Mouse (Mus musculus): ENCODE measurements around the gene Wnt3. TPM values are rescaled to one million over a fixed set of nuclear protein-coding genes. Genes with fewer than 3 reads are reported as not detected.
"Not testable (repeated sequence)": the region's sequence is repeated elsewhere in the genome, so short reads cannot be mapped to it uniquely, and the experiment has no call there.

Wnt3 gene
- total RNA-seq (2021), result under 1 TPM; 0.86 to 0.98 TPM
- long read RNA-seq, experiment 1, partial matches to known transcripts, result 2 of 2 reads
- long read RNA-seq, experiment 1, other reads (novel, unspliced or antisense), result 0 of 2 reads
- long read RNA-seq, experiment 2, partial matches to known transcripts, result 1 of 1 reads
- long read RNA-seq, experiment 2, other reads (novel, unspliced or antisense), result 0 of 1 reads

GRCm38 (mm10) chr11:103773387-103774227 is at the start of gene Wnt3:
Gene Wnt3, plus strand, starts transcription at chr11:103774150.
- no peak for DNase-seq (ENCODE audit: low spot score in 2 of 2)

DNA sequence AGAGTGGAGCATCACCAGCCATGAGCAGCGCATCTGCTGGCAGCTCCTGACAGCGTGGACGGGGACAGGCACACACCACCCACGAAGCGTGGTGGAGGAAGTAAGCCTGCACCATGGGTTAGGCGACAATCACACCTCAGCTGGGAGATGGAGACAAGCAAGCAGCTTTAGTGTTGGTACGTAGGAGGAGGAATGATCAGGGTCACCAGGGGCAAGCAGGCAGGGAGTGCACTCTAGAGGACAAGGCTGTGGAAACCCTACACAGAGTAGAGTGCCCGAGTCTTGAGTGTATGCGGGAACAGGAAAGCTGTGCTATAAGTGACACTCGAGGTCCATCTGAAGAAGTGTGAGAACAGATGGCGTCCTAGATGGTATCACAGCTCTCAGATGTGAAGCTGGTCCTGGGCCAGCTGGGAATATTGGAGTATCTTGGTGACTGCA is 49.6 kb upstream of the Wnt3 start:
- peak; percentile 50 to 64 for DNase-seq (ENCODE audit: low spot score in 2 of 2)

- no peak for DNase-seq (ENCODE audit: low spot score in 2 of 2)
These were observed 44.5 kb upstream of the Wnt3 start for GRCm38 (mm10) chr11:103729282-103729985.

DNA sequence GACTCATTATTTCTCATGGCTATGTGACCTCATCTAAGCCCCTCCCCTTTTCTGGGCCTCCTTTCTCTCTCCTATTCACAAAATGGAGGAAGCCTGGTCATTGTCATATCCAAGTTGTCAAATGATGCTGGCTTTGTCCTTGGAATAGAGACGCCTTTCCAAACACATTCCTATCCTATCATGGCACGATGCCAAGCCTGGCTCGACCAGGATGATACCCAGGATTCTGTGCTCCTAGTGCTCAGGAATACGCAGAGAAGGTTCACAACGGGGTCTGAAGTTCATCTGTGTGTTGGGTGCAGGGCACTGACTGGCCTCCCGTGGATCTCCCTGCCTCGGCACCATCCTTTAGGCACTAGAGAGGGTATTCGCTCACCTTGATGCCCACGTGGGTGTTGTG is 42.4 kb upstream of the Wnt3 start:
- DNase-seq (ENCODE audit: low spot score in 2 of 2), result no peak

DNA sequence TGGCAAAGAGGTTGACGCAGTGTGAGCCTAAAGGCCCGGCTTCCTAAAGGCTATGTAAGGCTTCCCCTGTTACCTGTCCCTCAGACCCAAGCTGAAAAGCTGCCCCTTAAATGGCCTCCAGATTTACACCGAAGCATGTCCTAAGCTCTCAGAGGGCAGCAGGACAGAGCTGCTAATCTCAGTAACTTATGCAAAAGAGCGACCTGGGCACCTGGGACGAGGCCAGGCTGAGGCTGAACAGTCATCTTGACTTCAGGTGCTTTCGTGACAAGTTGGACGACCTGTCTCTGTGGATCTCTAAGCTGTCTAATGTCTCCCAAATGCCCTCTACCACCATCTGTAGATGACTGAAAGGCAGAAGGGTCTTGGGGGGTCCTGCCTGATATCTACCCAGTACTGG is 41.6 kb upstream of the Wnt3 start:
- no peak for DNase-seq (ENCODE audit: low spot score in 2 of 2)

DNA sequence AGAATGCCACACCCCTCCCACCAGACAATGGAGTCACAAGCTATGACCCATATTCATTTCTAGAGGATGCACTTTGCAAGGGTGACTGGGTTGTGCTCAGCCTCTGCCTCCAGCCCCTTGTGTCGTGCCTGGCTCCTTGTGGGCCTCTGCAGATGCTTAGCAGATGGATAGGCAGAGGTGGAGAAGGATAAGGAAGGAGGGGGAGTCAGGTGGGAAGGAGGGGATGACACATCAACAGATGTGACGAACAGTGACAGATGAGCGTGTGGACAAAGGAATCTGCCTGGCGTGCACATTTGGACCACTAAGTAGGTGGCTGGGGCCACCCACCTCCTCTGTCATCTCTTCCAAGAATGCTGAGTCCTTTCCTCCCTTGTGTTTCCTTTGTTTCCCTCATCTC is 40.9 kb upstream of the Wnt3 start:
- DNase-seq (ENCODE audit: low spot score in 2 of 2), result peak; percentile 54 to 58

GRCm38 (mm10) chr11:103733961-103734360 is 40.0 kb upstream of the Wnt3 start:
- DNase-seq (ENCODE audit: low spot score in 2 of 2), result no peak

- no peak for DNase-seq (ENCODE audit: low spot score in 2 of 2)
These were observed 39.4 kb upstream of the Wnt3 start for GRCm38 (mm10) chr11:103734411-103735045.

- DNase-seq (ENCODE audit: low spot score in 2 of 2), result no peak
These were observed 38.7 kb upstream of the Wnt3 start for GRCm38 (mm10) chr11:103735046-103735781.

DNA sequence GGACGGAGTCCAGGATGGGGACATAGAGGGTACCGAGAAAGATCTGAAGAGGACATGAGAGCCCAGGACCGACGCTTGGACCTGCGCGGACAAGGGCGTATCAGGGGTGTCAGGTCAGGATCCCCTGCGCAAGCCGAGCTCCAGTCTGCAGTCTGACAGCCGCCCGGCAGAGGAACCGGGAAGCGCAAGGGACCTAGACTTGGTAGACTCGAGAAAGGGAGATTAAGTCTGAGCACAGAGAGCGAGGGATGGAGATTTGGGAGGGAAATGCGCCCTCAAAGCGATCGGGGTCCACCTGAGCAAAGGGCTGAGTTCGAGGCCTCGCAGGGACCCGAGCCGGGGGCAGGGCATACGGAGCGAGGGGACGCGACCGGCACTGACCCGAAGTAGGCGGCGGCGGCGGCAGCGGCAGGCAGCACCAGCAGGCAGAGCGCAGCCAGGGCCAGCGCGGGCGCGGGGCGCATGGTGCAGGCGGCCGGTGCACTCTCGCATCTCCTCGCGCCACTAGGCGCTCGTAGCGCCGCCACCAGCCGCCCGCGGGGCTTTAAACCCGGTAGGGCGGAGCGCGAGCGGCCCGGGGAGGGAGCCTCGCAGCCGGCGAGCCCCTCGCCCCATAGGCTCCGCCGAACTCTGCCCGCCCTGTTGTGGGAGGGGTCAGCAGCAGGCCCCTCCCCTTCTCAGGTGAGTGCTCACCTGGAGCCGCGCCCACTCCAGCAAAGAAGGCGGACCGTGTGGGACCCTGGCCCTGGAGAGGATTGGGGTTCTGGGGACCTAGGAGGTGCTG is 24.5 kb upstream of the Wnt3 start, which contains the start of gene Wnt9b:
Gene Wnt9b (minus strand): TSS at position 516 of the 784 bp plus-strand sequence.
- no peak for DNase-seq (ENCODE audit: low spot score in 2 of 2)

GRCm38 (mm10) chr11:103750612-103751011 is 23.3 kb upstream of the Wnt3 start:
- DNase-seq (ENCODE audit: low spot score in 2 of 2), result no peak

DNA sequence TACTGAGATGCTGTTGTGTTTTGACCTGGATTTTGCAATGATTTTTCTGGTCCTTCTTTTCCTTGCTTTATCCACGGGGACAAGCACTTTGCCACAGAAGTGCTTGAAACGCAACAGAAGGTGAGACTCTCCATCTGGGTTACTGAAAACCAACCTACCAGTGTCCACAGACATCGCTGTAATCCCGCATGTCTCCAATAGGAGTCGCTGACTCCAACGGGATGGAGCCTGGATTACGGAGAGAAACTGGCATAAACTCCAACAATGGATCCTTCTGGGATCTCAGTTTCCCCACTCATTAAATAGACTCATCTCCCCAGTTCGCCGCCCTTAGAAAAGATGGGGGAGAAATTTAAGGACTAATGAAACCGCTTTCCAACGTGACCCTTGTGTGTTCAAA is 15.9 kb upstream of the Wnt3 start:
- no peak for DNase-seq (ENCODE audit: low spot score in 2 of 2)

GRCm38 (mm10) chr11:103758706-103759105 is 15.2 kb upstream of the Wnt3 start:
- peak; percentile 63 to 83 for DNase-seq (ENCODE audit: low spot score in 2 of 2)

DNA sequence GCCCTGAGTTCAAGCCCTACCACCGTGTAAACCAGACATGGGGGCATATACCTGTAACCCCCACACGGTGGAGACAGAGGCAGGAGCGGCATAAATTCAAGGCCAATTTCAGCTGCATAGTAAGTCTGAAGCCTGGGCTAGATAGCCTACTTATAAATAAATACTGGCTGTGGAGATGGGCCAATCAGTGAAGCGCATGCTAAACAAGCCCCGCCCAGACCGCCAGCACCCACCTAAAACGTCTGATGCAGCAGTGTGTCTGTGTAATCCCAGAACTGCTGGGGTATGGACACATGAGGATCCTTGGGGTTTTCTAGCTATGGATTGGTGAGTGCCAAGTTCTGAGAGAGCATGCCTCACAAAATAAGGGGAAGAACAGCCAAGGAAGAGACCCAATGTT is 13.8 kb upstream of the Wnt3 start:
- no peak for DNase-seq (ENCODE audit: low spot score in 2 of 2)

DNA sequence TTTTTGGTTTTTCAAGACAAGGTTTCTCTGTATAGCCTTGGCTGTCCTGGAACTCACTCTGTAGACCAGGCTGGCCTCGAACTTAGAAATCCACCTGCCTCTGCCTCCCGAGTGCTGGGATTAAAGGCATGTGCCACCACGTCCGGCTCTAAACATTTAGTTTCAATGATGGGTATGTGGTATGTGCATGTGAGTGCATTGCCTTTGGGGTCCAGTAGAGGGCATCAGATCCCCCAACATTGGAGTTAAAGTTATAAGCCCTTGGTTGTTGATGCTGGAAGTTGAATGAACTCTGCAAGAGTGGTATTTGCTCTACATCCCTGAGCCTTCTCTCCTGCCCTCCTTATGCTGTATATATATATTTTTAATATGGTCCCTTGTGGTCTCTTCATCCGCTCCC is 13.1 kb upstream of the Wnt3 start:
- DNase-seq (ENCODE audit: low spot score in 2 of 2), result not testable (repeated sequence)

GRCm38 (mm10) chr11:103763410-103764163 is 10.4 kb upstream of the Wnt3 start:
- peak; percentile 36 to 53 for DNase-seq (ENCODE audit: low spot score in 2 of 2)

DNA sequence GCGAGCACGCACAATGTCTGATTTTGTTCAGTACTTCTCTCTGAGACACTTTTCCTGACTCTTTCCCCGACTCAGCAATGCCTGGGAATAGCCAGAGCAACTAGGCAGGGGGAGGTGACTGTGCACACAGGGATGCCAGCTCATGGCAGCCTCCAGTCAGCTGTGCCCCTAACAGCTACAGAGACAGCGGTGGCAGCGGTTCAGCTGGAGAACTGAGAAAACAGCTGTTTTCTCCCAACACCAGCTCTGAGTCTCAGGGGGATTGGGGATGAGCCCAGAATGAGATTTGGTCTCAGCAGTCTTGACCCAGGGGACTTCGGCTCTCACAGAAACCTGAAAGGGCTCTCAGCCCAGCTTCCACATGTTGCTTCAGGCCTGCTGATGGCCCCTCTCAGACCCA is 9.3 kb upstream of the Wnt3 start:
- no peak for DNase-seq (ENCODE audit: low spot score in 2 of 2)

DNA sequence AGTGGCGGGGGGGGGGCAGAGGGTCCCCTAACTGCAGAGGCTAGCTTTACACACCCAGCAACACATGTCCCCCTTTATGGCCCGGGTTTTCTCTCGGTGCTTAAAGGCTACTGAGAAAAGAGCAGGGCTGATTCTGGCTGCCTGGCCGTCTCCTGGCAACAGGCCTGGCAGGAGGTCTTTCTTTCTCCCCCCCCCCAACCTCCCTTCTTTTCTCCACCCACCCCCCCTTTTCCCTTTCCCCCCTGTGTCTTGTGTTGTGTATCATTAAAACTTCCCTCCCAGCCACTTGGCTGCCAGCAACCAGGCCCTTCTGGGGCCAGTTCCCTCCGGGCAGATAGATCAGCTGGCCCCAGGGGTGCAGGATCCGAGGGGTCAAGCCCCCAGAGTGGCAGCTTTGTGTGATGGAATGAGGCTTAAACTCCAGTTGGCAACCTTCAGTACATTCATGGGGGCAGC is 8.4 kb upstream of the Wnt3 start:
- DNase-seq (ENCODE audit: low spot score in 2 of 2), result no peak

DNA sequence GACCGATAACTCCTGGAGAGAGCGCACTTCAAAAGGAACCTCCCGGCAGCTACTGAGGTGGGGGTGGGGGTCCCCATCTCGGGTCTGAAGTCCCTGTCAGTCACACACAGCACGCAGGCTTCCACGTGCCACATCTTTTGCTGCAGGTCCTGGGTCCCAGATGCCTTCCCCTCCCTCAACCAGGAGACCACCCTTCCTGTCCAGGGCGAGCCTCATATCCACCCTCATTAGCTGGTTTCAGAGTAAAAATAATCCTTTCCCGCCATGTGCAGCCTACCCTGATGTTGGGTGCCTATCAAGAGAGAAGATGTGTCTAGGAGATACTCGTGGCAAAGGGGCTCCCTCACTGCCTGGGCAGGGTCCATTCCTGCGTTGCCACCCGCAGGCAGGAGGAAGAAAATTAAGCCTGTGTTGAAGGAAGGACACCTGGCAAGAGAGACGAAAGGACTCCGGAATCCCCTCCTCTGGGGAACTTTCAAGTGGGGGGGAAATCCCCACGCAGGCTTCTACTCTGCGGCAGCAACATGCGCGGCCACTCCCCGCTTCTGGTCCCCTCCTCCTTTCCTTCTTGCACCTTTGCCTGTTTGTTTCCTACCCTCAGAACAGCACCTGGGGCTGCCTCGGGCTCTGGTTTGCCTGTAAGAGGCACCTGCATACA is 2.7 kb upstream of the Wnt3 start:
- no peak for DNase-seq (ENCODE audit: low spot score in 2 of 2)
